Mouse (Mus musculus): Measurements from ENCODE around the gene Jun. TPM values are rescaled to one million over a fixed set of nuclear protein-coding genes. Genes with fewer than 3 reads are reported as not detected.

Jun gene
- total and polyA plus RNA-seq, 3 experiments, result not detected

DNA sequence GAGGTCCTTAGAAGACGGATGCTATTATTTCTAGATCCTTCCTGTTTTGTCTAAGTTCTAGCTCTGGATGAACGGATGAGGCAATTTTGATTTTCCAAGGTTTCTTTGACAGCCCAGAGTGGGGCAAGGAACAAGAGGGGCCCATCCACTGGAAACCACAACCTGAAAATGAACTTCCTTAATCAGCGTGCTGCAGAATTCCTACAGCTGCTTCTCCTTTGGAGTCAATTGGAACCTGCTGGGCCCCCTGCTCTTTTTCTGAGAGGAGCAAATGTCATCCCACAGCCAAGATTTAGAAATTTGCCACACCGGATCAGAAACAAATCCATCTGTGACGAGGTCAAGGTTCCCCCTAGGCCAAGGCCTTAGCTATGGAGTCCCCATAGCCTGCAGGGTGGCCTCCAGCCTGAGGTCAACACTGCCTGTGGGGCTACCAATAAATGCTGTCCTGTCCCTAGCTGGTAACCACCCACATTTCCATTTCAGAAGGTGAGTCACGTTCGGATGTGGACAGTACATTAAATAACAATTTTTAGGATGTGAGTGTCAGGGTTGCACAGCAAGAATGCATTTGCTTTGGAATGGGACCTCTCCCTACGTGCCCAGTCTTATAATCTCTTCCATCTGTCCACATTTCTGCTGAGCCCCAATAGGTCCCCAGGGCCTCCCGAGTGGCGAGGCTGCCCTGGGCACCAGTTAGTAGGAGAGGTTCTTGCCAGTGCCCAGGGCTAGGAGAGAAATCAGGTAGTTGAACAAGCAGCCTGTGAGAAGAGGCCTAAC, 46.1 kb upstream of the Jun start:
- H3K27me3 ChIP-seq (ENCODE audit: control insufficient read depth in 1 of 2, insufficient read depth in 2 of 2, low read length in 2 of 2), result no peaks in the 10 kb centered on the region; a peak in 1 of 4 replicates
- H3K27ac ChIP-seq (ENCODE audit: control insufficient read depth, low read depth, low read length), result no peak overlapping the region
- H3K79me2 ChIP-seq (ENCODE audit: control insufficient read depth, insufficient read depth, low read length, poor library complexity), result no peaks in the 10 kb centered on the region
- H3K36me3 ChIP-seq (ENCODE audit: control insufficient read depth in 1 of 2, insufficient read depth in 2 of 2, low read length in 2 of 2), result no peaks in the 10 kb centered on the region
- no peaks in the 10 kb centered on the region for H3K9me3 ChIP-seq (replicated peaks; ENCODE audit: insufficient read depth, low read length)
- H3K4me3 ChIP-seq (ENCODE audit: control insufficient read depth in 1 of 2, insufficient read depth in 1 of 2, low read depth in 2 of 2, low read length in 2 of 2), result no peak overlapping the region
- no peak overlapping the region for H3K9ac ChIP-seq (ENCODE audit: control insufficient read depth, low read depth, low read length, poor library complexity, severe bottlenecking)
- H3K4me1 ChIP-seq (ENCODE audit: control insufficient read depth in 1 of 2, insufficient read depth in 2 of 2, low read length in 2 of 2), result no peaks in the 10 kb centered on the region
- DNase-seq (ENCODE audit: low read depth, low spot score), result no peak
- TF ChIP-seq NELFE (IDR thresholded peaks at IDR 0.05; ENCODE audit: low read depth, low read length), result no peak
- TF ChIP-seq UBTF (IDR thresholded peaks at IDR 0.05; ENCODE audit: borderline replicate concordance, insufficient read depth, low read depth, low read length), result no peak
- TF ChIP-seq MYC (IDR thresholded peaks at IDR 0.05; ENCODE audit: low read depth, low read length), result no peak
- no peak for TF ChIP-seq CTCF (IDR thresholded peaks at IDR 0.05 in 2 of 3, conservative IDR thresholded peaks at IDR 0.05 in 1 of 3; ENCODE audit: control insufficient read depth in 1 of 3, insufficient read depth in 1 of 3, low read depth in 2 of 3, low read length in 3 of 3, poor library complexity in 1 of 3, severe bottlenecking in 1 of 3)
- TF ChIP-seq CHD2 (IDR thresholded peaks at IDR 0.05; ENCODE audit: low read length), result no peak
- TF ChIP-seq ELF1 (IDR thresholded peaks at IDR 0.05; ENCODE audit: low read depth, low read length), result no peak
- TF ChIP-seq POLR2A (IDR thresholded peaks at IDR 0.05; ENCODE audit: control insufficient read depth in 1 of 2, insufficient read depth in 1 of 2, low read depth in 1 of 2, low read length in 2 of 2, poor library complexity in 1 of 2), result no peak
- no peak for TF ChIP-seq MEF2A (IDR thresholded peaks at IDR 0.05; ENCODE audit: extremely low read depth, insufficient replicate concordance, low read depth, low read length, poor library complexity, severe bottlenecking)
- TF ChIP-seq MYB (IDR thresholded peaks at IDR 0.05; ENCODE audit: low read depth, low read length), result no peak

- Histone ChIP-seq H3K9me3 (replicated peaks; ENCODE audit: insufficient read depth, low read length) (no peaks in the 10 kb centered on the region), H3K36me3 (ENCODE audit: control insufficient read depth in 1 of 2, insufficient read depth in 2 of 2, low read length in 2 of 2) (no peaks in the 10 kb centered on the region), H3K79me2 (ENCODE audit: control insufficient read depth, insufficient read depth, low read length, poor library complexity) (no peaks in the 10 kb centered on the region), H3K4me1 (ENCODE audit: control insufficient read depth in 1 of 2, insufficient read depth in 2 of 2, low read length in 2 of 2) (no peaks in the 10 kb centered on the region), H3K27me3 (ENCODE audit: control insufficient read depth in 1 of 2, insufficient read depth in 2 of 2, low read length in 2 of 2) (no peaks in the 10 kb centered on the region; a peak in 1 of 4 replicates), H3K9ac (ENCODE audit: control insufficient read depth, low read depth, low read length, poor library complexity, severe bottlenecking) (no peak overlapping the region), H3K4me3 (ENCODE audit: control insufficient read depth in 1 of 2, insufficient read depth in 1 of 2, low read depth in 2 of 2, low read length in 2 of 2) (no peak overlapping the region), H3K27ac (ENCODE audit: control insufficient read depth, low read depth, low read length) (no peak overlapping the region)
- TF ChIP-seq GABPA (IDR thresholded peaks at IDR 0.05; ENCODE audit: low read depth, low read length), result no peak
- TF ChIP-seq USF2 (IDR thresholded peaks at IDR 0.05; ENCODE audit: borderline replicate concordance in 1 of 2, insufficient read depth in 1 of 2, low read depth in 1 of 2, low read length in 2 of 2), result no peak
- TF ChIP-seq CHD2 (IDR thresholded peaks at IDR 0.05; ENCODE audit: low read length), result no peak
- TF ChIP-seq CHD1 (IDR thresholded peaks at IDR 0.05; ENCODE audit: low read depth, low read length), result no peak
- TF ChIP-seq TBP (IDR thresholded peaks at IDR 0.05; ENCODE audit: low read depth, low read length), result no peak
- no peak for TF ChIP-seq TCF12 (IDR thresholded peaks at IDR 0.05; ENCODE audit: low read depth, low read length)
- TF ChIP-seq NRF1 (IDR thresholded peaks at IDR 0.05; ENCODE audit: insufficient read depth, low read depth, low read length, poor library complexity, severe bottlenecking), result no peak
- no peak for TF ChIP-seq RAD21 (IDR thresholded peaks at IDR 0.05; ENCODE audit: low read depth, low read length)
- no peak for TF ChIP-seq MYC (IDR thresholded peaks at IDR 0.05; ENCODE audit: low read depth, low read length)
- TF ChIP-seq SIN3A (IDR thresholded peaks at IDR 0.05; ENCODE audit: low read length), result no peak
- no peak for DNase-seq (ENCODE audit: low read depth, low spot score)
Observed at GRCm38 (mm10) chr4:95096731-95097130, 44.7 kb upstream of the Jun start.

All from MEL (cell line).